Mouse (Mus musculus) gastrocnemius, postnatal 10 days (tissue): ENCODE results near the gene Chic2. TPM values are rescaled to one million over a fixed set of nuclear protein-coding genes. Genes with fewer than 3 reads are reported as not detected.
A peak's percentile ranks its signal among the peaks of the same experiment; 100 is the strongest.

Experiments used
- DNase-seq: peaks from one replicate; pipeline ENCODE4 v3.0.0; 2021; ENCODE audit warnings: mixed read lengths
- long read RNA-seq, 2 experiments: library from polyadenylated mRNA; stranded (forward); transcript quantifications; one replicate each; pipeline ENCODE4 v2.0.0; 2021
- total RNA-seq, 2 experiments: library from RNA; stranded (reverse); gene quantifications; 2 replicates each; pipeline ENCODE4 v1.2.3; 2021

The Chic2 gene
- total RNA-seq: 10 to 100 TPM; 24.5 to 25.9 TPM
- long read RNA-seq, experiment 1, full-length matches to known transcripts: 38 of 40 reads
- long read RNA-seq, experiment 1, partial matches to known transcripts: 0 of 40 reads
- long read RNA-seq, experiment 1, other reads (novel, unspliced or antisense): 2 of 40 reads
- long read RNA-seq, experiment 2, full-length matches to known transcripts: 36 of 38 reads
- long read RNA-seq, experiment 2, partial matches to known transcripts: 0 of 38 reads
- long read RNA-seq, experiment 2, other reads (novel, unspliced or antisense): 2 of 38 reads

- DNase-seq: peak; percentile 89
These were observed at the start of gene Chic2 for GRCm38 (mm10) chr5:75044310-75044904. TSS of gene Chic2 (minus strand) at chr5:75044774.

GRCm38 (mm10) chr5:75085906-75086305 is 41.3 kb upstream of the Chic2 start:
- no peak for DNase-seq

GRCm38 (mm10) chr5:75085521-75085875 is 40.9 kb upstream of the Chic2 start:
- peak; percentile 10 for DNase-seq

GRCm38 (mm10) chr5:75084871-75085520 is 40.4 kb upstream of the Chic2 start:
- DNase-seq: peak; percentile 7

GRCm38 (mm10) chr5:75084393-75084870 is 39.9 kb upstream of the Chic2 start:
- DNase-seq: no peak

GRCm38 (mm10) chr5:75083591-75084392 is 39.2 kb upstream of the Chic2 start:
- DNase-seq: no peak

GRCm38 (mm10) chr5:75083061-75083460 is 38.5 kb upstream of the Chic2 start:
- peak; percentile 17 for DNase-seq

GRCm38 (mm10) chr5:75082439-75082838 is 37.9 kb upstream of the Chic2 start:
- no peak for DNase-seq

- DNase-seq: peak; percentile 9
These were observed 35.0 kb upstream of the Chic2 start for GRCm38 (mm10) chr5:75079564-75079963.

GRCm38 (mm10) chr5:75077051-75077380 is 32.4 kb upstream of the Chic2 start:
- DNase-seq: no peak

GRCm38 (mm10) chr5:75076326-75077050 is 31.9 kb upstream of the Chic2 start:
- DNase-seq: no peak

GRCm38 (mm10) chr5:75075383-75075941 is 30.9 kb upstream of the Chic2 start, which contains the start of gene Gsx2:
TSS of gene Gsx2 (plus strand) at chr5:75075601.
- DNase-seq: peak; percentile 11

GRCm38 (mm10) chr5:75074537-75075382 is 30.2 kb upstream of the Chic2 start:
- DNase-seq: no peak

- DNase-seq: no peak
These were observed 29.6 kb upstream of the Chic2 start for GRCm38 (mm10) chr5:75074132-75074531.

GRCm38 (mm10) chr5:75073684-75074083 is 29.1 kb upstream of the Chic2 start:
- DNase-seq: no peak

GRCm38 (mm10) chr5:75073167-75073566 is 28.6 kb upstream of the Chic2 start:
- no peak for DNase-seq

GRCm38 (mm10) chr5:75072532-75072931 is 28.0 kb upstream of the Chic2 start:
- DNase-seq: no peak

- no peak for DNase-seq
These were observed 27.4 kb upstream of the Chic2 start for GRCm38 (mm10) chr5:75071951-75072350.

GRCm38 (mm10) chr5:75070656-75071375 is 26.2 kb upstream of the Chic2 start:
- DNase-seq: no peak

GRCm38 (mm10) chr5:75070132-75070531 is 25.6 kb upstream of the Chic2 start:
- DNase-seq: no peak
